Mouse (Mus musculus) hindbrain, embryonic 16.5 days (tissue): ENCODE measurements around the gene Nav2. TPM values are rescaled to one million over a fixed set of nuclear protein-coding genes. Genes with fewer than 3 reads are reported as not detected.

Experiments used
- ATAC-seq: fragments of 200-750 bp; cut with Nextera tagmentation; 2 replicates; pipeline ENCODE4 v1.8.0; 2017; ENCODE audit warnings: moderate TSS enrichment, moderate library complexity
- H3K27ac ChIP-seq: fragments of 300-500 bp; sonication (generic); 2 replicates; pipeline ENCODE4 v1.5.1; 2014; ENCODE audit warnings: low read depth, mild to moderate bottlenecking, control low read depth, low read length, moderate library complexity
- H3K27me3 ChIP-seq: fragments of 300-500 bp; sonication (generic); replicated peaks from 2 replicates; pipeline ENCODE4 v1.6.1; 2014; ENCODE audit warnings: low read length; ENCODE audit not compliant: control insufficient read depth, insufficient read depth
- H3K36me3 ChIP-seq: fragments of 300-500 bp; sonication (generic); 2 replicates; pipeline ENCODE4 v1.6.1; 2014; ENCODE audit warnings: mild to moderate bottlenecking, low read length, moderate library complexity, mixed read lengths; ENCODE audit not compliant: control insufficient read depth, insufficient read depth
- H3K4me1 ChIP-seq: fragments of 300-500 bp; sonication (generic); 2 replicates; pipeline ENCODE4 v1.6.1; 2014; ENCODE audit warnings: low read depth, low read length; ENCODE audit not compliant: control insufficient read depth, insufficient read depth
- H3K4me2 ChIP-seq: fragments of 300-500 bp; sonication (generic); 2 replicates; pipeline ENCODE4 v1.6.1; 2014; ENCODE audit warnings: mild to moderate bottlenecking, low read length, control low read depth, moderate library complexity
- H3K4me3 ChIP-seq: fragments of 300-500 bp; sonication (generic); 2 replicates; pipeline ENCODE4 v1.5.1; 2014; ENCODE audit warnings: mild to moderate bottlenecking, low read length, control low read depth, moderate library complexity
- H3K9ac ChIP-seq: fragments of 300-500 bp; sonication (generic); 2 replicates; pipeline ENCODE4 v1.6.1; 2014; ENCODE audit warnings: low read depth, mild to moderate bottlenecking, control low read depth, low read length, moderate library complexity
- H3K9me3 ChIP-seq: fragments of 300-500 bp; sonication (generic); 2 replicates; pipeline ENCODE4 v1.6.1; 2014; ENCODE audit warnings: mild to moderate bottlenecking, low read length, moderate library complexity; ENCODE audit not compliant: control insufficient read depth
- WGBS: fragments of 180-500 bp; shearing (Covaris S2); extraction: QIAGEN DNeasy Blood & Tissue Kit; methylation state at CpG from one replicate; pipeline ENCODE4 v1.1.7; 2014; 5-methylcytosine and 5-hydroxymethylcytosine counted together
- polyA plus RNA-seq: library from polyadenylated mRNA; unstranded; fragments of >200 nt; fragmentation: Nextera tagmentation; extraction: Ambion mirVana; gene quantifications from 2 replicates; pipeline ENCODE4 v1.2.1, GENCODE M21; 2015

Nav2 gene
- polyA plus RNA-seq, 1 experiment from 2014 or later: 27.9 TPM

DNA sequence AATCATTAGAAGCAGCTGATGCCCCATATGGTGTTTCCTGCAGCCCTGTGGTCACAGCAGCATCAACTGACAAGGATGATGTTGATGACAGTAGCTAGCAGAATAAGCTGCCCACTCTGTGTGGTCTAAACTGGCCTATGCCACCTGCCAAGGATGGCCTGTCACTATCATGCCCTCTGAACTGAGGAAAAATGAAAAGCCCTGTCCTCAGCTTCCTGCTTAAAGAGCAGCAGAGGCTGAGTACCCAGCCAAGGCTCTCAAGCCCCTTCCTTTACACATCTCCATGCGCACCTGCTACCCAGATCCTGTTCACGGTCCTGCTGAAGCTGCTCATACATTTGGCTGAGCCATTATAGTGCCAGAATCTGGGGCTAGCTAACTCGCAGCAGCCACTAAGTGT lies 193.7 kb downstream of the Nav2 start:
- no peak overlapping the region for H3K9ac ChIP-seq
- 50% methylated on average over 3 of the region's 3 CpGs for WGBS
- peak; percentile 60 for ATAC-seq
- no peaks in the 10 kb centered on the region; the same call in 1 of the 2 replicates for H3K27me3 ChIP-seq
- peak overlapping the region; percentile 4; the same call in 1 of the 2 replicates for H3K27ac ChIP-seq
- H3K9me3 ChIP-seq: no peaks in the 10 kb centered on the region
- no peak overlapping the region for H3K4me2 ChIP-seq
- H3K4me1 ChIP-seq: peaks cover 20% of the 10 kb centered on the region
- no peaks in the 10 kb centered on the region for H3K36me3 ChIP-seq
- no peak overlapping the region for H3K4me3 ChIP-seq

DNA sequence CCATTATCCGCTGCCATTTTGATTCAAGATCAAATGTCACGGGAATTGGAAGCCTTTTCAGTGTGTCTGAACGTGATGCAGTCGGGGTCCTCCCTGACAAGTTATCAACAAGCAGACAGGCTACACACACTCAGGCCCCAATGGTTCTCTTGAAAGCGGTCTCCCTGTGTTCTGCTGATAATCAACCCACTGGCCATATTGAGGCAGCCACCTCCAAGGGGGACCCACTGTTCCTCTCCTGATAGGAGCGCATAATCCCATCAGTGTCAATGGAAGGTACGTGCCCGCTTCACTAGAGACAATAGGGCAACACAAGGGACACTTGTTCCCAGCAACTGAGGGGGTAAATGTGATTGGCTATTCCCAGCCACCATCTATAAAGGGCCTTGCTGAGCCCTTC lies 195.9 kb downstream of the Nav2 start:
- Histone ChIP-seq H3K4me1 (peaks cover 26% of the 10 kb centered on the region), H3K4me3 (no peak overlapping the region), H3K27me3 (no peaks in the 10 kb centered on the region), H3K36me3 (no peaks in the 10 kb centered on the region), H3K4me2 (no peak overlapping the region), H3K9ac (no peak overlapping the region), H3K27ac (no peak overlapping the region), H3K9me3 (no peaks in the 10 kb centered on the region)
- no peak for ATAC-seq
- 25% methylated on average over 8 of the region's 8 CpGs for WGBS

DNA sequence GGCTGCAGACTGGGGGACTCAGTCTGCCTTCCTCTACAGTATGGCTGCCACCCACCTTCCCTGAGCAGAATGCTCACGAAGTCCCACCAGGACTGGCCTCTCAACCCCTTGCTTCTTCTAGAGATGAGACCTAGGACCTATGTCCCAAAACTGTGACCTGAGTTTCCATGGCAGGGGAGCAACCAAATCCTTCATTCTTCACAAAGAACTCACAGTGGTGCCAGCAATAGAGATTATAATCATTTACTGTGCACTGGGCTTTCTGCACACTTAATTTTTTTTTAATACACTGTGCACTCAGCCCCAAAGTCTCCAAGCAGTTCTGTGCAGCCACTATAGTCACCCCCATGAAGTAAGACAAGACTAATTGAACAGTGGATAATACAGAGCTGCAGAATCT lies 196.3 kb downstream of the Nav2 start:
- Histone ChIP-seq H3K36me3 (no peaks in the 10 kb centered on the region), H3K4me1 (peaks cover 26% of the 10 kb centered on the region), H3K27me3 (no peaks in the 10 kb centered on the region), H3K4me3 (no peak overlapping the region), H3K4me2 (no peak overlapping the region), H3K9me3 (no peaks in the 10 kb centered on the region), H3K27ac (no peak overlapping the region), H3K9ac (no peak overlapping the region)
- no peak for ATAC-seq
- WGBS: 13% methylated on average over 1 of the region's 1 CpGs

DNA sequence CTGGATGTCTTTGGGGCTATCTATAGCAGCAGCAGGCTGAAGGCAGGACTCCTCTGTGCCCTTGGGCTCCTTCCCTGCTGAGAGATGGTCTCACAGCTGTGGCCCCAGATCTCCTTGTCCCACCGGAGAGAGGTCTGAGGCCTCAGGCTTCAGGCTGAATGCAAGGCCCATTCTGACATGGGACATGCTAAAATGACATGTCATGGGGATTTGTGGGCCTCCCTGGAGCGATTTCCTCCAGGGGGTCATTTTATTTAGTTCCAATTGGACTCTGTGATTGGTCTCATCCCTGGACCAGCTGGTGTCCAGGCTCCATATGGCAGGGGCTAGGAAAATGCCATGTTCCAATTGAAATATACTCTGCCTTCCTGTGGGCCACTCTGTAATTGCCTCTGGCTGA lies 197.0 kb downstream of the Nav2 start:
- 31% methylated on average over 2 of the region's 2 CpGs for WGBS
- Histone ChIP-seq H3K27me3 (no peaks in the 10 kb centered on the region), H3K4me3 (no peak overlapping the region), H3K9ac (no peak overlapping the region), H3K36me3 (no peaks in the 10 kb centered on the region), H3K27ac (no peak overlapping the region), H3K4me1 (peaks cover 23% of the 10 kb centered on the region), H3K4me2 (no peak overlapping the region), H3K9me3 (no peaks in the 10 kb centered on the region)
- ATAC-seq: no peak

DNA sequence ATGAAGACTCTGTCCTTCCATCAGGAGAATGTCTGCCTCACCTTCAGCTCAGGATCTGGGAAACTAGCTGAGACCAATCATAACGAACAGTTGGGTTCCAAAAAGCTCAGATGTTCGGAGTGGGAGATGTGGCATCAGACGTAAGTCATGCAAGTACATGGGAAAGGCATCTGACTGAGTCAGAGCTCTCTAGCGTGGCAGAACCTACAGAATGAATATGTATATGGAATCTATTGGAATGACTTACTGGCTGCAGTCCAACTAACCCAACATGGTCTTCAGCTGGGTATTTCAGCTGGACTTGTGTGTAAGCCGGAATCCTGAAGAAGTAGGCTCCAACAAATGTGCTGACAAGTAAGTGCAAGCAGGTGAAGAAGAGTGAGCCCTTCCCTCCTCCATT lies 199.6 kb downstream of the Nav2 start:
- WGBS: 74% methylated on average over 5 of the region's 5 CpGs
- no peak overlapping the region for H3K4me3 ChIP-seq
- H3K27ac ChIP-seq: no peak overlapping the region
- H3K9ac ChIP-seq: no peak overlapping the region
- no peaks in the 10 kb centered on the region for H3K27me3 ChIP-seq
- no peaks in the 10 kb centered on the region for H3K36me3 ChIP-seq
- ATAC-seq: no peak
- H3K4me2 ChIP-seq: no peak overlapping the region
- peaks cover 20% of the 10 kb centered on the region for H3K4me1 ChIP-seq
- no peaks in the 10 kb centered on the region for H3K9me3 ChIP-seq

DNA sequence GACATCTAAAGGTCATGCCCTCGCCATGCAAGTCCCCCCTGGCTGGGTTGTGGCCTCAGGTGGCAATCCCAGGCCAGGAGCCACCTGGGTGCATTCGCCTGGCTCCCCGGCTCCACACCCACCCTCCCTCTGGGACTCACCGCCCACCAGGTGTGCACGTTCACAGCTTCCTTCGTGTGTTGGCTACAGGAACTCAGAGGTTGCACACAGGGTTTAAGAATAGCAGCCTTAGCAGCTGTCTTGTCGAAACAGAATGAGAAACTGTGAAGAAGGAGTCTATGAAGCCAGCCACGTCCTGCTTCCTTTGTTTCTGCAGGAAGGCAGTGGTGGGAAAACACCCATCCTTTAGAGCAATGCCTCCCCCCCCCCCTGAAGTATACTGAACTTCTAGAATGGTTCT lies 210.5 kb downstream of the Nav2 start:
- no peaks in the 10 kb centered on the region for H3K36me3 ChIP-seq
- no peaks in the 10 kb centered on the region for H3K27me3 ChIP-seq
- ATAC-seq: no peak
- 51% methylated on average over 8 of the region's 8 CpGs for WGBS
- no peak overlapping the region for H3K4me2 ChIP-seq
- no peaks in the 10 kb centered on the region for H3K9me3 ChIP-seq
- H3K9ac ChIP-seq: no peak overlapping the region
- H3K4me3 ChIP-seq: no peak overlapping the region
- H3K4me1 ChIP-seq: peaks cover 21% of the 10 kb centered on the region
- H3K27ac ChIP-seq: peak overlapping the region; percentile 75; the same call in 1 of the 2 replicates

DNA sequence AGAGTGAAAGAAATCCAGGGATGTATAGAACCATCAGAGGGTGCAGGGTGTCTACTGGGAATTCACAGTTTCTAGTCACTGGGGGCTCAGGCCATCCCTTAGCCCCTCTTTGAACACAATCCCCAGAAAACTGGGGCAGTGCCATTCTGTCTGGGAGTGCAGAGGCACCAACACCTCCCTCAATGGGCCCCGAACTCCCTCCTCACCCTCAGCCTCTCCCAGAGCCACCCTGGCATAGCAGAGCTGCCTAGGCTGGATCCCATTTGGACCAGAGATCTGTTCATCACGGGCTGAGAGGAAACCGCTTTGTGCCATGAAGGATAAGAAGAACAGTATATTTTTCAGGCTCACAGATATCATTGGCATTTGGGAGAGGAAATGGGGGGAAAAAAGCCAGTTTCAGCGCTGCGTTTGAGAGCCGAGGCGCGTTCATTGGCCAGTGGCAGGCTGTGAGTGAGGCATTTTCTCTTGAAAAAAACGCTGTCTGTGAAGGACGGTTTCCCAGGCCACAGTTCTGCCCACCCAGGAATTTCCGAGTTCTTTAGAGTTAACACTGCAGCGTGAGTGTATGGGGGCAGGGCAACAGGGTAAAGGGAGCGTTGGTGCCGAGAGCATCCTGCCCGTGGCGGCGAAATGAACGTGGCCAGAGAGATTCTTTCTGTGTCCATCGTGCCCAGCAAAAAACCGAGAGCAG lies 211.4 kb downstream of the Nav2 start:
- Histone ChIP-seq H3K4me2 (peak overlapping the region; percentile 60), H3K27ac (peak overlapping the region; percentile 75), H3K4me1 (peaks cover 21% of the 10 kb centered on the region), H3K27me3 (no peaks in the 10 kb centered on the region), H3K9ac (peak overlapping the region; percentile 42), H3K36me3 (no peaks in the 10 kb centered on the region), H3K9me3 (no peaks in the 10 kb centered on the region), H3K4me3 (peak overlapping the region; percentile 30)
- WGBS: 10% methylated on average over 20 of the region's 20 CpGs
- peak; percentile 77 for ATAC-seq

DNA sequence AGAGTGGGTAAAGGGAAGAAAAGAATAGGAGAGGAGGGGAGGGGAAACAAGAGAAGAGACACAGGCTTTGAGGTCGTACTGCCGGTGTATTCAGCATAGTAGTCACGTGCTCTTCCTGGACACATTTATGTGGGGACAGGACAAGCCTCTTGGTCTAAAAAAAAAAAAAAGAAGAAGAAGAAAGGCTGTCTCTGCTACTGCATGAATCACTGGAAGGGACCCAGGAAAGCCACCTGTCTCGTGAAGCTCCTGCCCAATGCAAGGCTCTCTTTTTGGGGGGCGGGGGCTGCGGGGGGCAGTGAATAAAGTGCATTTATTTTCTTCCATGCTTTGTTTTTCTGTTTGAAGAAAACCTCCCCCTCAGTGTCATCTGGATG lies 212.0 kb downstream of the Nav2 start:
- Histone ChIP-seq H3K9ac (peak overlapping the region; percentile 42), H3K4me3 (peak overlapping the region; percentile 30), H3K4me1 (peaks cover 21% of the 10 kb centered on the region), H3K36me3 (no peaks in the 10 kb centered on the region), H3K9me3 (no peaks in the 10 kb centered on the region), H3K27ac (peak overlapping the region; percentile 75), H3K27me3 (no peaks in the 10 kb centered on the region), H3K4me2 (peak overlapping the region; percentile 60)
- WGBS: 17% methylated on average over 6 of the region's 6 CpGs
- ATAC-seq: peak; percentile 46

DNA sequence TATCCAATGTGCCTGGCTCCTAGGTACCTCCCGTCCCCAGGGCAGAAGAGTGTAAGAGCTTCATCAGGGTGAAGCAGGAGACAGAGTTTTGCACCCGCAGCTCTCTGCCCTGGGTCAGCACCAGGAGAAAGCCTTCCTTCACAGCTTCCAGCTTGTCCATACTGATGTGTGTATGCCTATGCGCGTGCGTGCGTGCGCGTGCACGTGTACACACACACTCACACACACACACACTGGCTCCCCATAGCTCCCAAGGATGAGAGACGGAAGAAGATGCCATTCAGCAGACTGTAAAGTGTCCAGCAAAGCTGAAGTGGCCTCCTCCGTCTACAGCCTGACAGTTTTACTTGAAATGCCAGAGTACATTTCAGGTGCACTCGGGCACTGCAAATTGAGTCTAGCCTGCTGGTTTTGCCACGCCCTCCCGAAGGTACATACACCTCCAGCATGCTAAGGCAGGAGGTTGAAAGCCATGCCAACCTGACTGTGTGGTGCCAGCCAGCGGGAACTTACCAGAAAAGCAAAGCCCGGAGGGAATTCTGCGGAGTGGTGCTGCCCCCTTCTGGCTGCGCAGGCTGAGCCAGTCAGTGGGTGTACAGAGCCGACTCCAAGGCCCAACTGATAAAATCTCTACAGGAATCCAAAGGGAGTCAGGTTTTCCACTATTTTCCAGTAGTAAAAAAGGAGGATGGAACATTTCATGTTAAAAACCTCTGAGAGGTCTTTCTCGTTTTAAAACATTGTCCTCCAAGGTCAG lies 212.6 kb downstream of the Nav2 start:
- Histone ChIP-seq H3K4me3 (peak overlapping the region; percentile 20), H3K27ac (peak overlapping the region; percentile 24; the same call in 1 of the 2 replicates), H3K36me3 (no peaks in the 10 kb centered on the region), H3K27me3 (no peaks in the 10 kb centered on the region), H3K9me3 (no peaks in the 10 kb centered on the region), H3K9ac (no peak overlapping the region; the same call in 1 of the 2 replicates), H3K4me1 (peaks cover 21% of the 10 kb centered on the region), H3K4me2 (peak overlapping the region; percentile 60)
- 23% methylated on average over 20 of the region's 20 CpGs for WGBS
- peak; percentile 85 for ATAC-seq
